Mouse (Mus musculus) forebrain, embryonic 13.5 days (tissue): Measurements from ENCODE around the gene Rreb1. TPM values are rescaled to one million over a fixed set of nuclear protein-coding genes. Genes with fewer than 3 reads are reported as not detected.

Source experiments
- ATAC-seq: fragments of 200-750 bp; cut with Nextera tagmentation; 2 replicates; pipeline ENCODE4 v1.8.0; 2017
- H3K27ac ChIP-seq: fragments of 300-500 bp; sonication (generic); 2 replicates; pipeline ENCODE4 v1.5.1; 2015; ENCODE audit warnings: inconsistent platforms, mild to moderate bottlenecking, moderate library complexity
- H3K27me3 ChIP-seq: fragments of 300-500 bp; sonication (generic); 2 replicates; pipeline ENCODE4 v1.6.1; 2015; ENCODE audit warnings: mild to moderate bottlenecking, inconsistent platforms
- H3K36me3 ChIP-seq: fragments of 300-500 bp; sonication (generic); 2 replicates; pipeline ENCODE4 v1.6.1; 2015; ENCODE audit warnings: mild to moderate bottlenecking, inconsistent platforms; ENCODE audit not compliant: poor library complexity, severe bottlenecking
- H3K4me1 ChIP-seq: fragments of 300-500 bp; sonication (generic); 2 replicates; pipeline ENCODE4 v1.6.1; 2015; ENCODE audit warnings: inconsistent platforms
- H3K4me2 ChIP-seq: fragments of 300-500 bp; sonication (generic); 2 replicates; pipeline ENCODE4 v1.6.1; 2015; ENCODE audit warnings: inconsistent platforms, mild to moderate bottlenecking, moderate library complexity
- H3K4me3 ChIP-seq: fragments of 300-500 bp; sonication (generic); 2 replicates; pipeline ENCODE4 v1.5.1; 2015; ENCODE audit warnings: mild to moderate bottlenecking, inconsistent platforms
- H3K9ac ChIP-seq: fragments of 300-500 bp; sonication (generic); 2 replicates; pipeline ENCODE4 v1.6.1; 2015; ENCODE audit warnings: mild to moderate bottlenecking, inconsistent platforms
- H3K9me3 ChIP-seq: fragments of 300-500 bp; sonication (generic); replicated peaks from 2 replicates; pipeline ENCODE4 v1.6.1; 2016; ENCODE audit warnings: inconsistent platforms
- WGBS: fragments of 180-500 bp; shearing (Covaris S2); methylation state at CpG from one replicate; pipeline ENCODE4 v1.1.7; 2015; 5-methylcytosine and 5-hydroxymethylcytosine counted together
- polyA plus RNA-seq: library from polyadenylated mRNA; unstranded; fragments of >200 nt; fragmentation: Nextera tagmentation; extraction: Ambion mirVana; gene quantifications from 2 replicates; pipeline ENCODE4 v1.2.1, GENCODE M21; 2015

Gene Rreb1
- polyA plus RNA-seq, 1 experiment from 2014 or later = 1.7 TPM

- Histone ChIP-seq H3K36me3 (no peaks in the 10 kb centered on the region), H3K4me2 (no peak overlapping the region), H3K27me3 (no peaks in the 10 kb centered on the region), H3K4me1 (no peaks in the 10 kb centered on the region), H3K9me3 (no peaks in the 10 kb centered on the region), H3K4me3 (no peak overlapping the region), H3K27ac (no peak overlapping the region), H3K9ac (no peak overlapping the region)
- no peak for ATAC-seq
- WGBS = 54% methylated on average over 12 of the region's 12 CpGs
Observed at GRCm38 (mm10) chr13:37912591-37913467, 134.6 kb downstream of the Rreb1 start.

DNA sequence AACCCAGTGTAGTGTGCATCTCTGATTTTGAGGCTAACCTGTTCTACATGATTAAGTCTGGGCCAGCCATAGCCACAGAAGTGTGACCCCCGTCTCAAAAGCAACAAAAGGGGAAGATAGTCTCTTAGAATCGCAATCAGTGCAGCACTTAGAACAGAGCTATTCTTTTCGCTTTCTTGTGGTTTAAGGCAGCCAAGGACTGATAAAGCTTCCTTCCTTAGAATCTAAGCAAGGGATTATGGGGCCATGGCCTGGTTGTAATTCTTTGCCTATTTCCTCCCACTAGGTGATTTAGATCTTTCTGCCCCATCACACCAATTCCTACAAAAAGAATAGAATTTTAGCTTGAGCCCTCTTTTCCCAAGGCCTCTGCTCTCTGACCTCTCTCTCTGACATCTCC, 135.8 kb downstream of the Rreb1 start:
- Histone ChIP-seq H3K9ac (no peak overlapping the region), H3K4me1 (no peaks in the 10 kb centered on the region), H3K4me3 (no peak overlapping the region), H3K4me2 (no peak overlapping the region), H3K36me3 (no peaks in the 10 kb centered on the region), H3K27ac (no peak overlapping the region), H3K9me3 (no peaks in the 10 kb centered on the region), H3K27me3 (no peaks in the 10 kb centered on the region)
- ATAC-seq = no peak
- 48% methylated on average over 3 of the region's 3 CpGs for WGBS

GRCm38 (mm10) chr13:37918336-37919261, 140.4 kb downstream of the Rreb1 start:
- H3K9ac ChIP-seq = no peak overlapping the region
- ATAC-seq = no peak
- no peak overlapping the region for H3K4me2 ChIP-seq
- no peak overlapping the region for H3K4me3 ChIP-seq
- 90% methylated on average over 15 of the region's 15 CpGs for WGBS
- H3K9me3 ChIP-seq = no peaks in the 10 kb centered on the region
- H3K36me3 ChIP-seq = no peaks in the 10 kb centered on the region
- H3K27ac ChIP-seq = no peak overlapping the region
- H3K4me1 ChIP-seq = 0 out of 2 replicates have a peak, but pooled peaks cover under 1% of the 10 kb centered on the region
- H3K27me3 ChIP-seq = no peaks in the 10 kb centered on the region

- 84% methylated on average over 3 of the region's 3 CpGs for WGBS
- Histone ChIP-seq H3K36me3 (no peaks in the 10 kb centered on the region), H3K4me1 (peaks cover 5% of the 10 kb centered on the region; the same call in 1 of the 2 replicates)
Observed at GRCm38 (mm10) chr13:37919711-37920277, 141.6 kb downstream of the Rreb1 start.

DNA sequence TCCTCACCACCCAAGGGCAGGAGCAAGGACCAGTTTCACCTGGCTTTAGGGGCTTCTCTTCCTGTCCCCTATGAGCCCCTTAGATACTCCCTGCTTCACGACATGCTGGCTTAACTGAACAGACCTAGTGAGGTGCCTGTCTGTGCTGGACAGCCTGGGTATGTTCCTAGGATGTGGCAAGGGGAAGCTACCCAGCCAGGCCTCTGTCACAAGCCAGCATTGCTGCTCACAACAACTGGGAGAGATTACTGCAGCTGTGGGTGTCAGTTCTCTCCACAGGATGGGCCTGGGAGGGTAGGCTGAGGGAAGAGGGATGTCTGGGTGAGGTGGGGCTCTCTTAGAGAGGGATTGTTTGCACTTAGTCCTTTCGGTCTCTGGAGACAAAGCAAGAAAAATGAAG, 142.5 kb downstream of the Rreb1 start:
- no peaks in the 10 kb centered on the region for H3K9me3 ChIP-seq
- H3K9ac ChIP-seq = no peak overlapping the region
- H3K27me3 ChIP-seq = no peaks in the 10 kb centered on the region
- no peak for ATAC-seq
- WGBS = 18% methylated on average over 2 of the region's 2 CpGs
- H3K4me2 ChIP-seq = no peak overlapping the region
- no peaks in the 10 kb centered on the region for H3K36me3 ChIP-seq
- H3K4me1 ChIP-seq = peaks cover 5% of the 10 kb centered on the region; the same call in 1 of the 2 replicates
- no peak overlapping the region for H3K27ac ChIP-seq
- H3K4me3 ChIP-seq = no peak overlapping the region

More at GRCm38 (mm10) chr13:37919711-37920277, 141.6 kb downstream of the Rreb1 start:
- ATAC-seq = no peak
- Histone ChIP-seq H3K4me2 (no peak overlapping the region), H3K4me3 (no peak overlapping the region), H3K9ac (no peak overlapping the region), H3K27me3 (no peaks in the 10 kb centered on the region), H3K27ac (no peak overlapping the region), H3K9me3 (no peaks in the 10 kb centered on the region)

DNA sequence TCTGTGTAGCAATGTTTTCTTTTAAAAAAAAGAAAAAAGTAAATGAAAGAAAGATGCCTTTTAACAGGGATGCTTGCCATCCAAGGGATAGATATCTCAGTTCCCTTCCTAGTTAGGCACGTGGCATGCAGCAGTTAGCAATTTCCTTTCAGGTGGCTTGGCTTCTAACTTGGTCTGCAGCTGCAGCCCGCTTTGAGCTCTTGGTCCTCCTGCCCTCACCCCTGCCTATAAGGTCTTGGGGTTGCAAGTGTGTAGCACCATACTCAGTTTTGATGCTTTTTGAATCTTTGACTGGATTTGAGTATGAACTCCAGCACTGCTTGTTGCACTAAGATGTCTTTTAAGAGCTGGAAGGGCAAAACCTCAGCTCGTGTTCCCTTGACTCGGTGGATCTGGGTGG, 144.9 kb downstream of the Rreb1 start:
- Histone ChIP-seq H3K36me3 (no peaks in the 10 kb centered on the region), H3K9me3 (no peaks in the 10 kb centered on the region), H3K4me2 (no peak overlapping the region), H3K4me1 (peaks cover 5% of the 10 kb centered on the region; the same call in 1 of the 2 replicates), H3K4me3 (no peak overlapping the region), H3K27ac (no peak overlapping the region), H3K9ac (no peak overlapping the region), H3K27me3 (no peaks in the 10 kb centered on the region)
- no peak for ATAC-seq
- WGBS = 90% methylated on average over 4 of the region's 4 CpGs

DNA sequence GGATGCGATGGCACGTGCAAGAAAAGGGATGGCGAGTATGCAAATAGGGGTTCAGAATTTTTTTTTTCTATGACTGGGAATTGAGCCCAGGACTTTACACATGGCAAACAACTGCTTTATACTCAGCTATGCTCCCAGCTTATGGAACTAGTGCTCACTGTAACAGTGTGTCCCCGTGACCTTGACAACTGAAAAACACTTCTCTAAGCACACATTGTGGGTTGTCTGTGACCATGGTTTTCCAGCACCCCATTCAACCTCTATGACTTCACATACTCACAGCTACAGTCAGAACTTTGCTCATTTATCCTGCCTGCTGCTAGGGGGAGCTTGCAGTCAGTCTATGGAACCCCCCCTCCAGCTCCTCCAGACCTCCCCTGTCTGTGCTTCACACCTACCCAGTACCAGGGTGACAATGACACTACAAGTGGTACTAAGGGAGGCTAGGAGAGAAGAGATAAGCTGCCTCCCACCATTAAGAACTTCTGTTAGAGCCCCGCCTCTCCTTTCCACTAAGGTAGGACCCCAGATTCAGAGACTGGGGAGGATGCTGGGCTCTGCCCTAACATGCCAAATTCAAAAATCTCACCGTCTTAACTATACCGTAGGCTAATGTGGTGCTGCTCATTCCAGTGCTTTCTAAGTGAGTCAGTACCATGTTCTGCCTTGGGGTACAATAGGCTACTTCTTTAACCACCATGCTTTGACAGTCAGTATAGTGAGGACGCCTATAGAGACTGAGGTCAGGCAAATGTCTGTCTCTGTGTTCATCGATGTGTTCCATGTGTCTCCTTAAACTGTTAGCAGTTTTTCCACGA, 145.7 kb downstream of the Rreb1 start:
- WGBS = 85% methylated on average over 10 of the region's 10 CpGs
- Histone ChIP-seq H3K4me2 (no peak overlapping the region), H3K27me3 (no peaks in the 10 kb centered on the region), H3K4me1 (peaks cover 5% of the 10 kb centered on the region; the same call in 1 of the 2 replicates), H3K27ac (no peak overlapping the region), H3K4me3 (no peak overlapping the region), H3K36me3 (no peaks in the 10 kb centered on the region), H3K9ac (no peak overlapping the region), H3K9me3 (no peaks in the 10 kb centered on the region)
- ATAC-seq = no peak

DNA sequence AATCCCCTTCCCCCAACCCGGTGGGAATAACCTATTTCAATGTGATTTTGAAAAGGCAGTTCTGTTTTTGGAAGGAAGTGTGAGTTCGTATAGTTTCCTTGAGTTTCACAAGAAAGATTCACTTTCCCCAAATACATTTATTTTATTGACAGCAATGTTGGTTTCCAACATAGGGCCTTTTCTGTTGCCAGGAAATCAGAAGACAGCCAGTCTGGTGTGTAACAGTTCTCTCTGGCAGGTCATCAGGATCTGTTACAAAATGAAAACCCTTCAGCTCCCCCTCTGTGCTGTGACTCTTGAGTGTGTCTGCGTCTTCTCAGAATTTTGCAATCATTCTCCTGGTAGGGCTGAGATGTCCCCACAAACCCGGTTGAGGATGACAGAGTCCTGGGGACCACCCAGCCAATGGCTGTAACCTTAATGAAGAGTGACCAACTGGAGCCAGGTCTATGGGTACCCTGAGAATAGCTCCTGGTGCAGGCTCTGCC, 146.3 kb downstream of the Rreb1 start:
- 88% methylated on average over 4 of the region's 4 CpGs for WGBS
- H3K4me2 ChIP-seq = no peak overlapping the region
- H3K4me1 ChIP-seq = peaks cover 5% of the 10 kb centered on the region; the same call in 1 of the 2 replicates
- H3K36me3 ChIP-seq = no peaks in the 10 kb centered on the region
- H3K27me3 ChIP-seq = no peaks in the 10 kb centered on the region
- H3K4me3 ChIP-seq = no peak overlapping the region
- no peaks in the 10 kb centered on the region for H3K9me3 ChIP-seq
- H3K9ac ChIP-seq = no peak overlapping the region
- ATAC-seq = no peak
- H3K27ac ChIP-seq = no peak overlapping the region

GRCm38 (mm10) chr13:37926394-37926793, 148.2 kb downstream of the Rreb1 start:
- H3K9me3 ChIP-seq = no peaks in the 10 kb centered on the region
- peaks cover 11% of the 10 kb centered on the region; the same call in 1 of the 2 replicates for H3K36me3 ChIP-seq
- H3K27me3 ChIP-seq = no peaks in the 10 kb centered on the region
- no peak overlapping the region for H3K9ac ChIP-seq
- no peak for ATAC-seq
- 90% methylated on average over 3 of the region's 3 CpGs for WGBS
- H3K4me1 ChIP-seq = peaks cover 5% of the 10 kb centered on the region; the same call in 1 of the 2 replicates
- H3K4me3 ChIP-seq = no peak overlapping the region
- no peak overlapping the region for H3K4me2 ChIP-seq
- H3K27ac ChIP-seq = no peak overlapping the region

GRCm38 (mm10) chr13:37929532-37929931, 151.3 kb downstream of the Rreb1 start:
- 94% methylated on average over 17 of the region's 17 CpGs for WGBS

GRCm38 (mm10) chr13:37930091-37930490, 151.9 kb downstream of the Rreb1 start:
- Histone ChIP-seq H3K27ac (no peak overlapping the region), H3K4me2 (no peak overlapping the region), H3K27me3 (no peaks in the 10 kb centered on the region), H3K4me3 (no peak overlapping the region), H3K4me1 (no peaks in the 10 kb centered on the region), H3K36me3 (peaks cover 11% of the 10 kb centered on the region; the same call in 1 of the 2 replicates), H3K9me3 (no peaks in the 10 kb centered on the region), H3K9ac (no peak overlapping the region)
- ATAC-seq = no peak
- WGBS = 91% methylated on average over 13 of the region's 13 CpGs

More at GRCm38 (mm10) chr13:37929532-37929931, 151.3 kb downstream of the Rreb1 start:
- no peak for ATAC-seq
- no peaks in the 10 kb centered on the region for H3K4me1 ChIP-seq
- H3K27me3 ChIP-seq = no peaks in the 10 kb centered on the region
- H3K9ac ChIP-seq = no peak overlapping the region
- no peak overlapping the region for H3K27ac ChIP-seq
- peaks cover 11% of the 10 kb centered on the region; the same call in 1 of the 2 replicates for H3K36me3 ChIP-seq
- no peak overlapping the region for H3K4me3 ChIP-seq
- no peak overlapping the region for H3K4me2 ChIP-seq
- H3K9me3 ChIP-seq = no peaks in the 10 kb centered on the region
